Mouse (Mus musculus): Measurements from ENCODE around the gene Gli1. TPM values are rescaled to one million over a fixed set of nuclear protein-coding genes. Genes with fewer than 3 reads are reported as not detected.
A peak's percentile ranks its signal among the peaks of the same experiment; 100 is the strongest.

Gli1 gene
- polyA plus RNA-seq, 1 experiment from 2014 or later: 3.7 TPM

DNA sequence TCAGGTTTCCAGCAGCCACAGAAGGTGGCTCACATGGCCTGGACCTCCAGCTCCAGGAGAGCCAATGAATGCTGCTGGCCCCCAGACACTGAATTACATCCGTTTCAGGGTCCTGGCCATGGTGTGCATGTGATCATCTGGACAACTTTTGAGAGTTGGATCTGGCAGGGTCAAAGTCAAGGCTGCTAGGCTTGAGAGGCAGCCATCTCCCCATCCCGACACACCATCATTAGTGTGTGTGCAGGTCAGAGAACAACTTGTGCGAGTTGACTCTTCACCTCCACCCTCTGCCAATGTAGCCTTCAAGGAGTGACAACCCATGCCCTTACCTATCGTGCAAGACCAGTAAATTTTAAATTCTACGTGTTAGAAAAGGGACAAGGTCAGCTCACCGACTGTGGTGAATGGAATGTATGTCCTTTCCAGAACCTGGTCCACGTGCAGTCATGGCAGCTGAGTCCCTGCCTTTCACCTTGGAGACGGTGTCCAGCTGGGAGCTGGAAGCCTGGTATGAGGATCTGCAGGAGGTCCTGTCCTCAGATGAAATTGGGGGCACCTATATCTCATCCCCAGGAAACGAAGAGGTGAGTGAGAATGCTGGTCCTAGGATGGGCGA lies 46.8 kb downstream of the Gli1 start:
- peaks cover 15% of the 10 kb centered on the region for H3K4me1 ChIP-seq
- no peaks in the 10 kb centered on the region for H3K27me3 ChIP-seq
- 93% methylated on average over 10 of the region's 10 CpGs for WGBS
- H3K36me3 ChIP-seq: peaks cover 70% of the 10 kb centered on the region
- no peak overlapping the region for H3K9ac ChIP-seq (replicated peaks)
- H3K4me3 ChIP-seq: no peak overlapping the region
- no peak for ATAC-seq (ENCODE audit: low FRiP score, low read depth)
- no peaks in the 10 kb centered on the region for H3K9me3 ChIP-seq
- H3K27ac ChIP-seq (replicated peaks): no peak overlapping the region
- no peak overlapping the region for H3K4me2 ChIP-seq (replicated peaks)

- WGBS: 92% methylated on average over 3 of the region's 3 CpGs
- H3K9me3 ChIP-seq: no peaks in the 10 kb centered on the region
- no peak for ATAC-seq (ENCODE audit: low FRiP score, low read depth)
- peaks cover 23% of the 10 kb centered on the region for H3K4me1 ChIP-seq
- H3K4me2 ChIP-seq (replicated peaks): no peak overlapping the region
- H3K9ac ChIP-seq (replicated peaks): no peak overlapping the region
- H3K27me3 ChIP-seq: no peaks in the 10 kb centered on the region
- peaks cover 57% of the 10 kb centered on the region for H3K36me3 ChIP-seq
- H3K27ac ChIP-seq (replicated peaks): no peak overlapping the region
- no peak overlapping the region for H3K4me3 ChIP-seq
Observed at GRCm38 (mm10) chr10:127293590-127294113, 48.1 kb downstream of the Gli1 start.

DNA sequence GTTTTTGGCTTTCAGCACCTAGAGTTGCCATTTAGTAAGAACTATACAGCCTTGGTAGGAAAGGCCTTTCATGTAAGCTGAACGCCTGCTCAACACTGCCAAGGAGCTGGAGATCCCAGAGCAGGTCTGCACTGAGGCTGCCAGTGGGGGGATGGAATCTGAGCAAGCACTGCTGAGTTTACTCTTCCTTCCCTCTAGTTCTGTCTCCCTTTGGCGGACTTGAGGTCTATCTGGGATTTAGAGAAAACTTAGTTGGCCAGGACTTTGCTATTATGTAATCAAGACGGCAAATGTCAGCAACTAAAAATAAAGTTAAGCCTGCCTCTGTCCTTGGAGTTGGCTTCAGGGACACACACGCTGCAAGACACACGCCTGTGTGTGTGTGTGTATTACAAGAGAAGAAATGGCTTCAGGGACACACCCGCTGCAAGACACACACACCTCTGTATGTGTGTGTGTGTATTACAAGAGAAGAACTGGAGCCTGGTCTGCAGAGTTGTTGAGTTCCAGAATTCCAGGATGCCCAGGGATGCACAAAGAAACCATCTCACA lies 48.7 kb downstream of the Gli1 start:
- Histone ChIP-seq H3K36me3 (peaks cover 51% of the 10 kb centered on the region), H3K4me3 (no peak overlapping the region), H3K4me2 (replicated peaks) (no peak overlapping the region), H3K9me3 (no peaks in the 10 kb centered on the region), H3K27me3 (no peaks in the 10 kb centered on the region), H3K4me1 (peaks cover 24% of the 10 kb centered on the region), H3K27ac (replicated peaks) (no peak overlapping the region), H3K9ac (replicated peaks) (no peak overlapping the region; the same call in 1 of the 2 replicates)
- 88% methylated on average over 6 of the region's 6 CpGs for WGBS
- no peak for ATAC-seq (ENCODE audit: low FRiP score, low read depth)

DNA sequence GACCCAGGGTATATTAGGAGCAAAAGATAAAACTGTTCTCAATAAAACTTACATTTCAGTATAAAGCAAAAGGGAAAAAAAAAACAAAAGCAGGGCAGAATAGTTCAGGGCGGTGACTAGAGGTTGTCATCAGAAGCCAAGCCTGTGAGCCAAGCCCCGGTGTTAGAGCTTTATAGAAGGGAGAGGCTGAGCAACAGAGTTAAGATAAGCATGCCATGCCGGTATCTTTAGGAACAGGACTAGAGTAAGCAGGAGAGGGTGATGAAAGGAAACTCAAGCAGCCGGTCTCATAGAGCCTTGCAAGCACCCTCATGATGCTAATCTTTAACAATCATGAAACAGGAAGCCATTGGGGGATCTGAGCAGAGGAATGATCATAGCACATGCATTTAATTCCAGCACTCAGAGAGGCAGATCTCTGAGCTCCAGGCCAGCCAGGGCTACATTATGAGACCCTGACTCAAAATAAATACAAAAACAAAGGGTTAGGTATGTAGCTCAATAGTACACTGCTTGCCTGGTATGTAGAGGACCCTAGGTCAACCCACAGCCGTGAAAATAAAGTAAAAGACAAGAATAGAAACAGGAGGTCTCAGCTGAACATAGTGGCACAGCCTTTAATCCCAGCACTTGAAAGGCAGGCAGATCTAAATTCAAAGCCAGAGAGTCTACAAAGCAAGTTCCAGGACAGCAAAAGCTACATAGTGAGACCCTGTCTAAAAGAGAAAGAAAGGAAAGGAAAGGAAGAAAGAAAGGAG lies 49.7 kb downstream of the Gli1 start:
- ATAC-seq (ENCODE audit: low FRiP score, low read depth): no peak
- Histone ChIP-seq H3K36me3 (peaks cover 44% of the 10 kb centered on the region), H3K9me3 (no peaks in the 10 kb centered on the region), H3K4me3 (peak overlapping the region; percentile 77), H3K4me2 (replicated peaks) (peak overlapping the region; percentile 94), H3K9ac (replicated peaks) (peak overlapping the region; percentile 74; the same call in 1 of the 2 replicates), H3K27me3 (no peaks in the 10 kb centered on the region), H3K27ac (replicated peaks) (peak overlapping the region; percentile 98), H3K4me1 (peaks cover 34% of the 10 kb centered on the region)
- 51% methylated on average over 5 of the region's 5 CpGs for WGBS

GRCm38 (mm10) chr10:127290930-127291880 lies 50.6 kb downstream of the Gli1 start:
- Histone ChIP-seq H3K36me3 (peaks cover 44% of the 10 kb centered on the region), H3K9ac (replicated peaks) (peak overlapping the region; percentile 74), H3K27me3 (no peaks in the 10 kb centered on the region), H3K4me2 (replicated peaks) (peak overlapping the region; percentile 94), H3K27ac (replicated peaks) (peak overlapping the region; percentile 98), H3K4me3 (peak overlapping the region; percentile 77), H3K4me1 (peaks cover 43% of the 10 kb centered on the region), H3K9me3 (no peaks in the 10 kb centered on the region)
- WGBS: 3% methylated on average over 19 of the region's 19 CpGs
- peak; percentile 55 for ATAC-seq (ENCODE audit: low FRiP score, low read depth)

DNA sequence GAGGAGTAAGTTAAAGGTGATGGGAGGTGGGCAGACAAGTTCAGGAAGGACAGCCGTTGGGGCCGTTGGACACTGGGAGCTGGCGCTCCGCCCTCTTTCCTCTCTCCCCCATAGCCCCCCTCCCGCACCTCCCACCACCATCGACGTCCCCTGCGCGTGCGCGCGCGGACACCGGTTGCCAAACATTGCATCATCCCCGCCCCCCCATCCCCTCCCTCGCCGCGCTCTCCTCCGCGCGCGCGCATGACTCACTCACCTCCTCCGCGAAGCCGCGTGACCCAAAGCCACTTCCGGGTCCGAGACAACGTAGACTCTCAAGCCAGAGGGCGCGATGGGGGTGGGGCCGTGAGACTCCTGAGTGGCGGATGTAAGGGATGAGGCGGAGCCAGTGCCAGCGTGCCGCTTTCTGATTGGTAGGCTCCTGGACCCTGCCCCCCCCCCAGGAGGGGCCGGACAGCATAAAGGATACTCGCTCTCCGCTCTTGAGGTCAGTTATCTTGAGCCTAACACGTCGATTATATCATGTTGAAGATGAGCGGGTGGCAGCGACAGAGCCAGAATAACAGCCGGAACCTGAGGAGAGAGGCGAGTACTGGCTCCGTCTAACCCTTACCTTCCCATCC lies 51.4 kb downstream of the Gli1 start:
- H3K27me3 ChIP-seq: no peaks in the 10 kb centered on the region
- peak overlapping the region; percentile 98 for H3K27ac ChIP-seq (replicated peaks)
- H3K9me3 ChIP-seq: no peaks in the 10 kb centered on the region
- H3K4me2 ChIP-seq (replicated peaks): peak overlapping the region; percentile 94
- H3K36me3 ChIP-seq: peaks cover 44% of the 10 kb centered on the region
- H3K4me3 ChIP-seq: peak overlapping the region; percentile 77
- WGBS: 0% methylated on average over 47 of the region's 47 CpGs
- ATAC-seq (ENCODE audit: low FRiP score, low read depth): peak; percentile 89
- peaks cover 51% of the 10 kb centered on the region for H3K4me1 ChIP-seq
- peak overlapping the region; percentile 74 for H3K9ac ChIP-seq (replicated peaks)

- Histone ChIP-seq H3K9me3 (no peaks in the 10 kb centered on the region), H3K4me2 (replicated peaks) (peak overlapping the region; percentile 94), H3K4me1 (peaks cover 57% of the 10 kb centered on the region), H3K36me3 (peaks cover 44% of the 10 kb centered on the region), H3K27ac (replicated peaks) (peak overlapping the region; percentile 98), H3K9ac (replicated peaks) (peak overlapping the region; percentile 89), H3K4me3 (peak overlapping the region; percentile 77), H3K27me3 (no peaks in the 10 kb centered on the region)
- peak; percentile 8 for ATAC-seq (ENCODE audit: low FRiP score, low read depth)
- WGBS: 2% methylated on average over 15 of the region's 15 CpGs
Observed at GRCm38 (mm10) chr10:127289573-127290191, 52.1 kb downstream of the Gli1 start.

DNA sequence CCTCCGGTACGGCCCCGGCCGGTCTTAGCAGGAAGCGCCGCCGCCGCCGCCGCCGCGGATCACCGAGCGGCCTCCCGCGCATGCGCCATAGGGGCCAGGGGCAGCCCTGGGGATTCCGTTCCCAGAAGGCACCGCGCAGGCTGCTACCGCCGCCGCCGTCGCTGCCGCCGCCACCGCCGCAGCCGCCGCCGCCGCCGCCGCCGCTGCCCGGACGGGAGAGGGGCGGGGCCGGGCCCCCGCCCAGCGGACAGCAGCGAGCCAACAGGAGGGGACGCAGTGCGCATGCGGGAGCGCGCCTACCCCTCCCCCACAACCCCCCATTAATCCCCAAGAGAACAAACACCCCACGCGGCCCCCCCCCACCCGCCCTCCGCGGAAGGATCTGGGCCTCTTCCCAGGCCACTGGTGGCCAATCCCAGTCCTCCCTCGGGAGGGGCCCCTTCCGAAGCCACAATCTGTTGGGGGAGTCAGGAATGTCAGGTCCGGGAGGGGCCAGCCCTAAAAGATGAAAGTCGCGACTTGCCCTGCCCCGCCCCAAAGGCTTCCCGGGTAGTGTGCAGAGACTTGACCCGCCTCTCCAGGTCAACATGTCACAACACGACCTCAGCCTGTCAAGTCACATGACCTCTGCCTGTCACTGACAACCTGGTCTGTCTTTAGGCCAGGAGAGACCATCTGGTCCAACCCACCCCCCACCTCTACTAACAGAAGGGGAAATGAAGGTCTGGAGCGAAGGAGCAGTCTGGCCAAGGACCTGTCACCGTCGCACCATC lies 52.8 kb downstream of the Gli1 start, which contains the start of gene Mbd6:
Mbd6 (minus strand) TSS at position 219 of the 773 bp plus-strand sequence.
- Histone ChIP-seq H3K4me1 (peaks cover 59% of the 10 kb centered on the region), H3K27ac (replicated peaks) (peak within 1 kb of the TSS; percentile 98), H3K27me3 (no peaks in the 10 kb centered on the region), H3K4me2 (replicated peaks) (peak within 1 kb of the TSS; percentile 94), H3K9me3 (no peaks in the 10 kb centered on the region), H3K9ac (replicated peaks) (peak within 1 kb of the TSS; percentile 89), H3K4me3 (peak within 1 kb of the TSS; percentile 77), H3K36me3 (peaks cover 44% of the 10 kb centered on the region)
- under 1% methylated on average over 50 of the region's 65 CpGs for WGBS
- ATAC-seq (ENCODE audit: low FRiP score, low read depth): peak; percentile 23

DNA sequence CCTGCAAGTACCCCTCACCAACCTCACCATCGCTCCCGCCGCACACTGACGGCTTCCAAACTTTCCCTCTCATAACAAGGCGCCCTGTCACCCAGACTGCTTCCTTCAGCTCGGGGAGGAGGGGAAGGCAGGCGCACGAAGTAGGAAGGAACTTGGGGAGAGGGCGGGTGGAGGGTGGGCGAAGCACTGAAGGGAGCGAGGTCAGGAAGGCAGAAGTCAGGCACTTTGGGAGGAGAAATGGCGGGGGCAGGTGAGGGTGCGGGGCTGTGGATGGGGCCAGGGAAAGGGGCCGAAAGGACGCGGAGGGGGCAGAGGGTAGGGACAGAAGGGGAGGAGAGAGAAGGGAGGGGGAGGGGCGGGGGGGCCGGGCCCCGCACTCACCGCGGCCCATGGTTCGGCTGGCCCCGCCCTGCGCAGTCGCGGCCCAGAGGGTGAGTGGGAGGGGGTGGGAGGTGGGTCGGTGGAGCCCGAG lies 53.4 kb downstream of the Gli1 start:
- Histone ChIP-seq H3K9ac (replicated peaks) (peak overlapping the region; percentile 89), H3K4me3 (peak overlapping the region; percentile 77), H3K27me3 (no peaks in the 10 kb centered on the region), H3K4me2 (replicated peaks) (peak overlapping the region; percentile 94), H3K27ac (replicated peaks) (peak overlapping the region; percentile 98), H3K36me3 (peaks cover 44% of the 10 kb centered on the region), H3K9me3 (no peaks in the 10 kb centered on the region), H3K4me1 (peaks cover 59% of the 10 kb centered on the region)
- peak; percentile 3; the same call in 1 of the 2 replicates for ATAC-seq (ENCODE audit: low FRiP score, low read depth)
- under 1% methylated on average over 13 of the region's 28 CpGs for WGBS

DNA sequence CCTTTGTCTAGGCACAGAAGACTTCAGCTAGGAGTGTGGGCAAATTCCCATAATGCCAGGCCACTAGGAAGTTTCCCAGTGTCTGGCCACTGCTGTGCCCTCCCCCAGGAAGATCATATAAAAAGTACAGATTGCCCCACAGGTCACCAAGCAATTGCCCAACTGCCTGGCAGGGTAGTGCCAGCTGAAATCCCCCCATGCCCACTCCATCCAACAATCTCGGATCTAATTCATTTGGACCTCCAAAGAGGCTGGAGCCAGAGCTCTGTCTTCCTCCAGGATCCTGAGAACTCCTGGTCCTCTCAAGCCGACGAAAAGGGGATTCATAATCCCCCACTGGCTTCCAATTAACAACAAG lies 53.9 kb downstream of the Gli1 start:
- 1% methylated on average over 3 of the region's 3 CpGs for WGBS
- ATAC-seq (ENCODE audit: low FRiP score, low read depth): no peak
- Histone ChIP-seq H3K9ac (replicated peaks) (peak overlapping the region; percentile 89), H3K4me2 (replicated peaks) (peak overlapping the region; percentile 94), H3K36me3 (peaks cover 44% of the 10 kb centered on the region), H3K27me3 (no peaks in the 10 kb centered on the region), H3K4me3 (peak overlapping the region; percentile 77), H3K4me1 (peaks cover 59% of the 10 kb centered on the region), H3K27ac (replicated peaks) (peak overlapping the region; percentile 98), H3K9me3 (no peaks in the 10 kb centered on the region)
